Mouse (Mus musculus) small intestine, adult 2 months (tissue): ENCODE results near the gene Tob2.

Experiments used
- CTCF ChIP-seq: fragments of 200-500 bp; IDR thresholded peaks from 2 replicates; pipeline ENCODE4 v1.5.1; 2012; ENCODE audit warnings: low read depth, mild to moderate bottlenecking, control low read depth, inconsistent platforms, low read length, moderate library complexity, mixed read lengths; ENCODE audit not compliant: insufficient replicate concordance, insufficient read length; ENCODE audit errors: extremely low read depth
- POLR2A ChIP-seq: fragments of 200-500 bp; IDR thresholded peaks from 2 replicates; pipeline ENCODE4 v1.6.1; 2012; ENCODE audit warnings: low read depth, mild to moderate bottlenecking, control low read depth, inconsistent platforms, low read length, moderate library complexity

DNA sequence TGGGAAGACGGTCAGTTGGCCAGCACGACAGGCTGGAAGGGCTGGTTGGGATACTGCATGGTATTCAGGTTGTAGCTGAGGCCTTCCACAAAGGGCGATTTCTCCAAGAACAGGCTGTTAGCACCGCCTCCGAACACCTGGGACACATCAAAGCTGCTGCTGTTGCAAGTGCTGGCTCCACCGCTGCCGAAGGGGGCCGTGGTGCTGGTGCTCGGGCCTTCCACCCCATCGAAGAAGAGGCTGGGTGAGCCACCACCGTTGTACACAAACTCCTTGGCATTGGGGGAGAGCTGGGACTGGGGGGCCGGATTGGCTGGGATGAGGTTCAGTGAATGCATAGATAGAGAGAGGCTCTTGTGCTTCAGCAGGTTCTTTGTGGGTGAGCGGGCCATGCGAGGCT is 7.9 kb downstream of the Tob2 start:
- no peak for TF ChIP-seq CTCF
- TF ChIP-seq POLR2A, result no peak
